Mouse (Mus musculus): ENCODE data around the gene Kif1bp.
"Not testable (repeated sequence)": the region's sequence is repeated elsewhere in the genome, so short reads cannot be mapped to it uniquely, and the experiment has no call there.

Kif1bp gene

GRCm38 (mm10) chr10:62578338-62579100, at the start of gene Kif1bp:
Gene Kif1bp, minus strand, starts transcription at chr10:62578457.
- peak; percentile 97 for DNase-seq (ENCODE audit: low read depth, low spot score)

- DNase-seq (ENCODE audit: low read depth, low spot score) = no peak
Measured at GRCm38 (mm10) chr10:62604161-62604560, 25.9 kb upstream of the Kif1bp start.

GRCm38 (mm10) chr10:62603233-62604030, 25.2 kb upstream of the Kif1bp start:
- DNase-seq (ENCODE audit: low read depth, low spot score) = no peak

- peak; percentile 78 for DNase-seq (ENCODE audit: low read depth, low spot score)
Measured at GRCm38 (mm10) chr10:62602177-62603040, 24.2 kb upstream of the Kif1bp start, which contains the start of gene Ddx21. Gene Ddx21, minus strand, starts transcription at chr10:62602281.

- no peak for DNase-seq (ENCODE audit: low read depth, low spot score)
Measured at GRCm38 (mm10) chr10:62601833-62602176, 23.5 kb upstream of the Kif1bp start.

- DNase-seq (ENCODE audit: low read depth, low spot score) = no peak
Measured at GRCm38 (mm10) chr10:62601053-62601791, 23.0 kb upstream of the Kif1bp start.

GRCm38 (mm10) chr10:62600056-62600455, 21.8 kb upstream of the Kif1bp start:
- no peak for DNase-seq (ENCODE audit: low read depth, low spot score)

GRCm38 (mm10) chr10:62599311-62599710, 21.1 kb upstream of the Kif1bp start:
- not testable (repeated sequence) for DNase-seq (ENCODE audit: low read depth, low spot score)

- no peak for DNase-seq (ENCODE audit: low read depth, low spot score)
Measured at GRCm38 (mm10) chr10:62592496-62592895, 14.2 kb upstream of the Kif1bp start.

GRCm38 (mm10) chr10:62590200-62590599, 11.9 kb upstream of the Kif1bp start:
- peak; percentile 73 for DNase-seq (ENCODE audit: low read depth, low spot score)

GRCm38 (mm10) chr10:62588616-62589015, 10.4 kb upstream of the Kif1bp start:
- DNase-seq (ENCODE audit: low read depth, low spot score) = no peak

GRCm38 (mm10) chr10:62583245-62583644, 5.0 kb upstream of the Kif1bp start:
- DNase-seq (ENCODE audit: low read depth, low spot score) = no peak

GRCm38 (mm10) chr10:62582701-62583100, 4.4 kb upstream of the Kif1bp start:
- no peak for DNase-seq (ENCODE audit: low read depth, low spot score)

- no peak for DNase-seq (ENCODE audit: low read depth, low spot score)
Measured at GRCm38 (mm10) chr10:62582263-62582662, 4.0 kb upstream of the Kif1bp start.

- DNase-seq (ENCODE audit: low read depth, low spot score) = not testable (repeated sequence)
Measured at GRCm38 (mm10) chr10:62579129-62579528, 872 bp upstream of the Kif1bp start.

GRCm38 (mm10) chr10:62577673-62578337, 452 bp downstream of the Kif1bp start:
- no peak for DNase-seq (ENCODE audit: low read depth, low spot score)

GRCm38 (mm10) chr10:62575001-62575400, 3.3 kb downstream of the Kif1bp start:
- no peak for DNase-seq (ENCODE audit: low read depth, low spot score)

GRCm38 (mm10) chr10:62570126-62570871, 8.0 kb downstream of the Kif1bp start:
- no peak for DNase-seq (ENCODE audit: low read depth, low spot score)

- DNase-seq (ENCODE audit: low read depth, low spot score) = no peak
Measured at GRCm38 (mm10) chr10:62568861-62569260, 9.4 kb downstream of the Kif1bp start.

GRCm38 (mm10) chr10:62557736-62558135, 20.5 kb downstream of the Kif1bp start:
- DNase-seq (ENCODE audit: low read depth, low spot score) = no peak

All from retina, adult 2 months (tissue).